In genomic region chr10:73098966-73099845, GRCm38 (mm10) we compare ENCODE assay signal across 8 mouse cellular contexts. TPM values are rescaled to one million over a fixed set of nuclear protein-coding genes. Genes with fewer than 3 reads are reported as not detected.
DNase-seq lines count a peak whose midpoint lies in the region; ATAC-seq and TF ChIP-seq lines count a peak whose summit lies in the region.

Pcdh15 (plus strand) TSS chr10:73099342.

- no peaks in the 10 kb centered on the region; the same call in 1 of the 2 replicates for H3K27me3 ChIP-seq in cerebellum, adult 2 months (ENCODE audit: control insufficient read depth, insufficient read depth, low read length)
- H3K27me3 ChIP-seq in lung, postnatal 0 days (replicated peaks; ENCODE audit: insufficient read depth, low read length) = peaks cover 45% of the 10 kb centered on the region
- no peaks in the 10 kb centered on the region for H3K27me3 ChIP-seq in hindbrain, embryonic 16.5 days (replicated peaks; ENCODE audit: control insufficient read depth, insufficient read depth, low read length)
- peaks cover 40% of the 10 kb centered on the region for H3K27me3 ChIP-seq in liver, embryonic 16.5 days (ENCODE audit: control insufficient read depth, insufficient read depth, low read depth, low read length)
- H3K27me3 ChIP-seq in stomach, embryonic 14.5 days (ENCODE audit: control insufficient read depth, insufficient read depth, low read length) = peaks cover 35% of the 10 kb centered on the region

- no peak within 1 kb of the TSS for H3K9ac ChIP-seq in lung, postnatal 0 days (replicated peaks; ENCODE audit: low read depth)
- H3K9ac ChIP-seq in hindbrain, embryonic 16.5 days (ENCODE audit: low read depth, low read length) = peak within 1 kb of the TSS; percentile 80
- no peak within 1 kb of the TSS for H3K9ac ChIP-seq in liver, embryonic 16.5 days (ENCODE audit: low read depth, low read length)
- H3K9ac ChIP-seq in stomach, embryonic 14.5 days (replicated peaks; ENCODE audit: low read depth, low read length) = peak within 1 kb of the TSS; percentile 30; the same call in 1 of the 2 replicates

- H3K27ac ChIP-seq in cerebellum, adult 2 months (ENCODE audit: insufficient read depth, low read length) = no peak within 1 kb of the TSS
- no peak within 1 kb of the TSS for H3K27ac ChIP-seq in lung, postnatal 0 days (ENCODE audit: low read length)
- peak within 1 kb of the TSS; percentile 78 for H3K27ac ChIP-seq in hindbrain, embryonic 16.5 days (ENCODE audit: low read depth, low read length)
- H3K27ac ChIP-seq in liver, embryonic 16.5 days (ENCODE audit: low read length) = no peak within 1 kb of the TSS
- H3K27ac ChIP-seq in stomach, embryonic 14.5 days (ENCODE audit: low read length) = no peak within 1 kb of the TSS

- no peaks in the 10 kb centered on the region for H3K4me1 ChIP-seq in cerebellum, adult 2 months (ENCODE audit: control insufficient read depth, insufficient read depth, low read length)
- H3K4me1 ChIP-seq in lung, postnatal 0 days (ENCODE audit: insufficient read depth, low read depth, low read length) = no peaks in the 10 kb centered on the region
- H3K4me1 ChIP-seq in hindbrain, embryonic 16.5 days (ENCODE audit: control insufficient read depth, insufficient read depth, low read depth, low read length) = peaks cover 3% of the 10 kb centered on the region; the same call in 1 of the 2 replicates
- no peaks in the 10 kb centered on the region for H3K4me1 ChIP-seq in liver, embryonic 16.5 days (ENCODE audit: control insufficient read depth, low read depth, low read length)
- 0 out of 2 replicates have a peak, but pooled peaks cover 6% of the 10 kb centered on the region for H3K4me1 ChIP-seq in stomach, embryonic 14.5 days (ENCODE audit: control insufficient read depth, insufficient read depth, low read length)

- no peaks in the 10 kb centered on the region for H3K9me3 ChIP-seq in lung, postnatal 0 days (ENCODE audit: low read length)
- H3K9me3 ChIP-seq in hindbrain, embryonic 16.5 days (ENCODE audit: control insufficient read depth, low read length) = no peaks in the 10 kb centered on the region
- H3K9me3 ChIP-seq in liver, embryonic 16.5 days (replicated peaks; ENCODE audit: control insufficient read depth, low read length) = no peaks in the 10 kb centered on the region
- no peaks in the 10 kb centered on the region for H3K9me3 ChIP-seq in stomach, embryonic 14.5 days (ENCODE audit: control insufficient read depth, low read depth, low read length)

- H3K4me3 ChIP-seq in cerebellum, adult 2 months (replicated peaks; ENCODE audit: insufficient read depth, low read depth, low read length) = peak within 1 kb of the TSS; percentile 11
- peak within 1 kb of the TSS; percentile 33 for H3K4me3 ChIP-seq in lung, postnatal 0 days (ENCODE audit: low read depth, low read length)
- peak within 1 kb of the TSS; percentile 69 for H3K4me3 ChIP-seq in hindbrain, embryonic 16.5 days (ENCODE audit: low read length)
- H3K4me3 ChIP-seq in liver, embryonic 16.5 days (ENCODE audit: low read depth, low read length) = peak within 1 kb of the TSS; percentile 28
- peak within 1 kb of the TSS; percentile 49 for H3K4me3 ChIP-seq in stomach, embryonic 14.5 days (ENCODE audit: low read depth, low read length)

- under 1% methylated on average over 79 of the region's 79 CpGs for WGBS in cerebellum, adult 2 months
- WGBS in lung, postnatal 0 days = 3% methylated on average over 74 of the region's 79 CpGs
- under 1% methylated on average over 76 of the region's 79 CpGs for WGBS in hindbrain, embryonic 16.5 days
- WGBS in liver, embryonic 16.5 days (ENCODE audit: insufficient replicate concordance) = under 1% methylated on average over 75 of the region's 79 CpGs
- WGBS in stomach, embryonic 14.5 days = 1% methylated on average over 79 of the region's 79 CpGs

- no peaks in the 10 kb centered on the region for H3K36me3 ChIP-seq in lung, postnatal 0 days (ENCODE audit: insufficient read depth, low read length)
- H3K36me3 ChIP-seq in hindbrain, embryonic 16.5 days (ENCODE audit: control insufficient read depth, insufficient read depth, low read length) = no peaks in the 10 kb centered on the region
- no peaks in the 10 kb centered on the region for H3K36me3 ChIP-seq in liver, embryonic 16.5 days (ENCODE audit: control insufficient read depth, insufficient read depth)
- no peaks in the 10 kb centered on the region for H3K36me3 ChIP-seq in stomach, embryonic 14.5 days (ENCODE audit: control insufficient read depth, insufficient read depth, low read length)

- TF ChIP-seq POLR2A in cerebellum, adult 2 months (IDR thresholded peaks at IDR 0.05; ENCODE audit: borderline replicate concordance, insufficient read depth, low read length) = no peak

- TF ChIP-seq EP300 in lung, postnatal 0 days (IDR thresholded peaks at IDR 0.05) = no peak

- DNase-seq in cerebellum, adult 2 months = peak in 1 of 2 experiments; percentile 11
- no peak for DNase-seq in cerebellum, adult 8-10 months
- DNase-seq in lung, postnatal 0 days (ENCODE audit: low spot score) = no peak
- no peak for DNase-seq in lung, adult 18-20 months
- no peak for DNase-seq in thymus, postnatal 25 days

- ATAC-seq in lung, postnatal 0 days = no peak
- ATAC-seq in hindbrain, embryonic 16.5 days = peak; percentile 38; the same call in 1 of the 2 replicates
- ATAC-seq in liver, embryonic 16.5 days (ENCODE audit: low read depth) = no peak
- ATAC-seq in stomach, embryonic 14.5 days (ENCODE audit: insufficient number of reproducible peaks, insufficient read depth, low FRiP score, low read depth) = peak; percentile 23; the same call in 1 of the 2 replicates

- H3K4me2 ChIP-seq in lung, postnatal 0 days (replicated peaks; ENCODE audit: low read depth, low read length) = peak within 1 kb of the TSS; percentile 58
- H3K4me2 ChIP-seq in hindbrain, embryonic 16.5 days (ENCODE audit: low read length) = peak within 1 kb of the TSS; percentile 93
- peak within 1 kb of the TSS; percentile 39 for H3K4me2 ChIP-seq in liver, embryonic 16.5 days (ENCODE audit: low read depth, low read length)
- peak within 1 kb of the TSS; percentile 93 for H3K4me2 ChIP-seq in stomach, embryonic 14.5 days (replicated peaks; ENCODE audit: low read depth, low read length)

- no peak for TF ChIP-seq CTCF in cerebellum, adult 2 months (IDR thresholded peaks at IDR 0.05; ENCODE audit: borderline replicate concordance, insufficient read depth, low read depth, low read length)
- no peak for TF ChIP-seq CTCF in lung, postnatal 0 days (IDR thresholded peaks at IDR 0.05)

RNA-seq across cellular contexts. Expression of gene Pcdh15, which starts in this region (rescaled TPM):
- polyA plus RNA-seq in cerebellum, adult 2 months (2012; rRNA removed) = 5.4 and 6.0 TPM in 2 replicates
- 0.06 TPM in 1 of 2 replicates, not detected in the other for polyA plus RNA-seq in lung, postnatal 0 days (2015; fragmentation: Nextera tagmentation; extraction: Ambion mirVana)
- 13.0 and 14.3 TPM in 2 replicates for polyA plus RNA-seq in hindbrain, embryonic 16.5 days (2015; fragmentation: Nextera tagmentation; extraction: Ambion mirVana)
- 0.05 and 0.07 TPM in 2 replicates for polyA plus RNA-seq in liver, embryonic 16.5 days (2015; fragmentation: Nextera tagmentation; extraction: Ambion mirVana)
- polyA plus RNA-seq in stomach, embryonic 14.5 days (2014; fragmentation: Nextera tagmentation; extraction: Ambion mirVana) = 3.2 and 3.4 TPM in 2 replicates

Comparison
In these comparisons a context has a peak if more than half of its experiments do, and no peak if none do; other contexts are left out.
1. H3K4me3 ChIP-seq: peak in every context shown above with its lines; median percentile 69 in hindbrain, embryonic 16.5 days; 49 in stomach, embryonic 14.5 days; 33 in lung, postnatal 0 days; 28 in liver, embryonic 16.5 days; 11 in cerebellum, adult 2 months.
2. ATAC-seq: peak in hindbrain, embryonic 16.5 days (single experiment) and stomach, embryonic 14.5 days (single experiment); none in lung, postnatal 0 days (single experiment) and liver, embryonic 16.5 days (single experiment).
3. H3K4me2 ChIP-seq: peak in every context shown above with its lines; median percentile 93 in hindbrain, embryonic 16.5 days; 93 in stomach, embryonic 14.5 days; 58 in lung, postnatal 0 days; 39 in liver, embryonic 16.5 days.
4. H3K9ac ChIP-seq: peak in hindbrain, embryonic 16.5 days (single experiment) and stomach, embryonic 14.5 days (single experiment); none in lung, postnatal 0 days (single experiment) and liver, embryonic 16.5 days (single experiment).